Mouse (Mus musculus) intestine, embryonic 14.5 days (tissue): ENCODE data around the gene Kpna2. TPM values are rescaled to one million over a fixed set of nuclear protein-coding genes. Genes with fewer than 3 reads are reported as not detected.

Experiments used
- ATAC-seq: fragments of 200-750 bp; cut with Nextera tagmentation; replicated peaks from 2 replicates; pipeline ENCODE4 v1.8.0; 2017; ENCODE audit warnings: low read depth, moderate number of reproducible peaks, moderate TSS enrichment, moderate library complexity; ENCODE audit not compliant: low FRiP score, low TSS enrichment
- DNase-seq: peaks from one replicate; pipeline ENCODE4 v3.0.0-alpha.2; 2018; ENCODE audit warnings: low spot score
- H3K27ac ChIP-seq: fragments of 300-500 bp; sonication (generic); 2 replicates; pipeline ENCODE4 v1.5.1; 2014; ENCODE audit warnings: low read depth, mild to moderate bottlenecking, control low read depth
- H3K27me3 ChIP-seq: fragments of 300-500 bp; sonication (generic); replicated peaks from 2 replicates; pipeline ENCODE4 v1.6.1; 2014; ENCODE audit warnings: low read length, control low read depth; ENCODE audit not compliant: control insufficient read depth, insufficient read depth
- H3K36me3 ChIP-seq: fragments of 300-500 bp; sonication (generic); 2 replicates; pipeline ENCODE4 v1.6.1; 2014; ENCODE audit warnings: low read length, control low read depth; ENCODE audit not compliant: control insufficient read depth, insufficient read depth
- H3K4me1 ChIP-seq: fragments of 300-500 bp; sonication (generic); replicated peaks from 2 replicates; pipeline ENCODE4 v1.6.1; 2014; ENCODE audit warnings: low read length, control low read depth, mixed read lengths; ENCODE audit not compliant: control insufficient read depth, insufficient read depth
- H3K4me2 ChIP-seq: fragments of 300-500 bp; sonication (generic); 2 replicates; pipeline ENCODE4 v1.6.1; 2014; ENCODE audit warnings: low read length
- H3K4me3 ChIP-seq: fragments of 300-500 bp; sonication (generic); 2 replicates; pipeline ENCODE4 v1.5.1; 2014; ENCODE audit warnings: low read depth, low read length, control low read depth, mixed read lengths
- H3K9ac ChIP-seq: fragments of 300-500 bp; sonication (generic); 2 replicates; pipeline ENCODE4 v1.6.1; 2014; ENCODE audit warnings: mild to moderate bottlenecking, low read length
- H3K9me3 ChIP-seq: fragments of 300-500 bp; sonication (generic); 2 replicates; pipeline ENCODE4 v1.6.1; 2016; ENCODE audit warnings: low read length, control low read depth; ENCODE audit not compliant: control insufficient read depth
- WGBS: fragments of 180-500 bp; shearing (Covaris S2); extraction: QIAGEN DNeasy Blood & Tissue Kit; methylation state at CpG from one replicate; pipeline ENCODE4 v1.1.7; 2014; 5-methylcytosine and 5-hydroxymethylcytosine counted together
- polyA plus RNA-seq: library from polyadenylated mRNA; unstranded; fragments of >200 nt; fragmentation: Nextera tagmentation; extraction: Ambion mirVana; gene quantifications from 2 replicates; pipeline ENCODE4 v1.2.1, GENCODE M21; 2014

Gene Kpna2
- polyA plus RNA-seq, 1 experiment from 2014 or later: 416 TPM

- Histone ChIP-seq H3K9me3 (no peaks in the 10 kb centered on the region), H3K9ac (no peak overlapping the region), H3K4me2 (peak overlapping the region; percentile 23; the same call in 1 of the 2 replicates), H3K27ac (no peak overlapping the region), H3K27me3 (no peaks in the 10 kb centered on the region), H3K36me3 (no peaks in the 10 kb centered on the region), H3K4me3 (no peak overlapping the region), H3K4me1 (peaks cover 9% of the 10 kb centered on the region)
- no peak for ATAC-seq
- DNase-seq: peak; percentile 58
- WGBS: 36% methylated on average over 14 of the region's 14 CpGs
These were observed 15.4 kb upstream of the Kpna2 start for GRCm38 (mm10) chr11:107014597-107015309.

GRCm38 (mm10) chr11:107014020-107014585, 14.8 kb upstream of the Kpna2 start:
- Histone ChIP-seq H3K9me3 (no peaks in the 10 kb centered on the region), H3K9ac (no peak overlapping the region), H3K27ac (no peak overlapping the region), H3K4me2 (no peak overlapping the region), H3K27me3 (no peaks in the 10 kb centered on the region), H3K4me1 (peaks cover 9% of the 10 kb centered on the region), H3K4me3 (no peak overlapping the region), H3K36me3 (no peaks in the 10 kb centered on the region)
- DNase-seq (no peak), ATAC-seq (no peak)
- 79% methylated on average over 11 of the region's 11 CpGs for WGBS

- DNase-seq: peak; percentile 100
- H3K9me3 ChIP-seq: no peaks in the 10 kb centered on the region
- under 1% methylated on average over 37 of the region's 37 CpGs for WGBS
These were observed 13.1 kb upstream of the Kpna2 start for GRCm38 (mm10) chr11:107012324-107013017.

GRCm38 (mm10) chr11:107011669-107012323, 12.5 kb upstream of the Kpna2 start:
- H3K4me3 ChIP-seq: peak overlapping the region; percentile 45
- 24% methylated on average over 18 of the region's 18 CpGs for WGBS
- no peaks in the 10 kb centered on the region for H3K9me3 ChIP-seq
- peak overlapping the region; percentile 50 for H3K4me2 ChIP-seq
- peak overlapping the region; percentile 87 for H3K27ac ChIP-seq
- H3K4me1 ChIP-seq: peaks cover 9% of the 10 kb centered on the region
- H3K9ac ChIP-seq: peak overlapping the region; percentile 59
- DNase-seq: peak; percentile 51
- no peaks in the 10 kb centered on the region for H3K27me3 ChIP-seq
- no peaks in the 10 kb centered on the region for H3K36me3 ChIP-seq
- no peak for ATAC-seq

More at GRCm38 (mm10) chr11:107012324-107013017, 13.1 kb upstream of the Kpna2 start:
- Histone ChIP-seq H3K9ac (peak overlapping the region; percentile 59), H3K36me3 (no peaks in the 10 kb centered on the region), H3K4me3 (peak overlapping the region; percentile 45), H3K27ac (peak overlapping the region; percentile 87), H3K4me1 (peaks cover 9% of the 10 kb centered on the region), H3K27me3 (no peaks in the 10 kb centered on the region), H3K4me2 (peak overlapping the region; percentile 50)
- ATAC-seq: peak; percentile 95

- Histone ChIP-seq H3K27ac (no peak overlapping the region), H3K4me3 (no peak overlapping the region), H3K27me3 (no peaks in the 10 kb centered on the region), H3K9ac (no peak overlapping the region), H3K4me2 (peak overlapping the region; percentile 50; the same call in 1 of the 2 replicates), H3K36me3 (no peaks in the 10 kb centered on the region), H3K4me1 (peaks cover 9% of the 10 kb centered on the region), H3K9me3 (no peaks in the 10 kb centered on the region)
- WGBS: 78% methylated on average over 7 of the region's 7 CpGs
- DNase-seq: peak; percentile 50
- no peak for ATAC-seq
These were observed 11.8 kb upstream of the Kpna2 start for GRCm38 (mm10) chr11:107011171-107011570.

- WGBS: 91% methylated on average over 3 of the region's 3 CpGs
- Histone ChIP-seq H3K4me2 (no peak overlapping the region), H3K9ac (no peak overlapping the region), H3K27ac (no peak overlapping the region), H3K4me1 (peaks cover 9% of the 10 kb centered on the region), H3K9me3 (no peaks in the 10 kb centered on the region), H3K27me3 (no peaks in the 10 kb centered on the region), H3K36me3 (no peaks in the 10 kb centered on the region), H3K4me3 (no peak overlapping the region)
- DNase-seq: no peak
- no peak for ATAC-seq
These were observed 11.1 kb upstream of the Kpna2 start for GRCm38 (mm10) chr11:107010447-107010846.

GRCm38 (mm10) chr11:107005538-107005937, 6.2 kb upstream of the Kpna2 start:
- Histone ChIP-seq H3K9me3 (no peaks in the 10 kb centered on the region), H3K36me3 (no peaks in the 10 kb centered on the region), H3K27me3 (no peaks in the 10 kb centered on the region), H3K9ac (no peak overlapping the region), H3K4me1 (no peaks in the 10 kb centered on the region), H3K27ac (no peak overlapping the region), H3K4me2 (no peak overlapping the region), H3K4me3 (no peak overlapping the region)
- ATAC-seq (no peak), DNase-seq (no peak)
- 89% methylated on average over 1 of the region's 1 CpGs for WGBS
